Mouse (Mus musculus) MEL (cell line): ENCODE results near the gene Rhoh. TPM values are rescaled to one million over a fixed set of nuclear protein-coding genes. Genes with fewer than 3 reads are reported as not detected.

ENCODE experiments used
- DNase-seq: peaks from one replicate; pipeline ENCODE4 v3.0.0; 2011; ENCODE audit warnings: low read depth, low spot score
- H3K27ac ChIP-seq: 2 replicates; pipeline ENCODE4 v1.5.1; 2012; ENCODE audit warnings: low read depth, mild to moderate bottlenecking, control low read depth, low read length, moderate library complexity; ENCODE audit not compliant: control insufficient read depth
- H3K27me3 ChIP-seq, 2 experiments: fragments of 150-350 bp in 1 of 2; sonication (generic) in 1 of 2; 2 replicates each; pipeline ENCODE4 v1.6.1; 2012; ENCODE audit warnings: low read length in 2 of 2, mild to moderate bottlenecking in 2 of 2, improper control_type of control experiment in 1 of 2, moderate library complexity in 1 of 2; ENCODE audit not compliant: insufficient read depth in 2 of 2, control insufficient read depth in 1 of 2
- H3K36me3 ChIP-seq, 2 experiments: 2 replicates each; pipeline ENCODE4 v1.6.1; 2012 to 2014; ENCODE audit warnings: low read length in 2 of 2, improper control_type of control experiment in 1 of 2, inconsistent platforms in 1 of 2, mild to moderate bottlenecking in 1 of 2; ENCODE audit not compliant: insufficient read depth in 2 of 2, control insufficient read depth in 1 of 2
- H3K4me1 ChIP-seq, 2 experiments: fragments of 150-350 bp in 1 of 2; sonication (generic) in 1 of 2; 2 replicates each; pipeline ENCODE4 v1.6.1; 2012; ENCODE audit warnings: low read length in 2 of 2, improper control_type of control experiment in 1 of 2, mild to moderate bottlenecking in 1 of 2; ENCODE audit not compliant: insufficient read depth in 2 of 2, control insufficient read depth in 1 of 2
- H3K4me3 ChIP-seq, 2 experiments: fragments of 150-350 bp in 1 of 2; sonication (generic) in 1 of 2; 2 replicates each; pipeline ENCODE4 v1.5.1; 2012; ENCODE audit warnings: low read depth in 2 of 2, low read length in 2 of 2, mild to moderate bottlenecking in 2 of 2, moderate library complexity in 2 of 2, control low read depth in 1 of 2, improper control_type of control experiment in 1 of 2; ENCODE audit not compliant: control insufficient read depth in 1 of 2, insufficient read depth in 1 of 2
- H3K79me2 ChIP-seq: 2 replicates; pipeline ENCODE4 v1.6.1; 2012; ENCODE audit warnings: mild to moderate bottlenecking, low read length, moderate library complexity; ENCODE audit not compliant: control insufficient read depth, poor library complexity, insufficient read depth
- H3K9ac ChIP-seq: 2 replicates; pipeline ENCODE4 v1.6.1; 2012; ENCODE audit warnings: low read depth, mild to moderate bottlenecking, control low read depth, low read length, moderate library complexity; ENCODE audit not compliant: control insufficient read depth, poor library complexity, severe bottlenecking
- H3K9me3 ChIP-seq: fragments of 150-350 bp; sonication (generic); replicated peaks from 2 replicates; pipeline ENCODE4 v1.6.1; 2012; ENCODE audit warnings: mild to moderate bottlenecking, low read length, improper control_type of control experiment, moderate library complexity; ENCODE audit not compliant: insufficient read depth
- CHD1 ChIP-seq: IDR thresholded peaks from 2 replicates; pipeline ENCODE4 v1.6.1; 2012; ENCODE audit warnings: low read depth, mild to moderate bottlenecking, inconsistent platforms, low read length, improper control_type of control experiment
- CHD2 ChIP-seq: IDR thresholded peaks from 2 replicates; pipeline ENCODE4 v1.6.1; 2011; ENCODE audit warnings: low read length, improper control_type of control experiment
- CTCF ChIP-seq, 3 experiments: IDR thresholded peaks in 2 of 3; conservative IDR thresholded peaks in 1 of 3; 2 replicates each; pipeline ENCODE4 v1.5.1; 2011 to 2012; ENCODE audit warnings: low read length in 3 of 3, low read depth in 2 of 3, mild to moderate bottlenecking in 2 of 3, improper control_type of control experiment in 1 of 3, inconsistent platforms in 1 of 3, mixed read lengths in 1 of 3, moderate library complexity in 1 of 3; ENCODE audit not compliant: control insufficient read depth in 1 of 3, insufficient read depth in 1 of 3, poor library complexity in 1 of 3, severe bottlenecking in 1 of 3
- ETS1 ChIP-seq: IDR thresholded peaks from 2 replicates; pipeline ENCODE4 v1.6.1; 2012; ENCODE audit warnings: low read depth, mild to moderate bottlenecking, inconsistent platforms, low read length, improper control_type of control experiment, moderate library complexity
- GABPA ChIP-seq: IDR thresholded peaks from 2 replicates; pipeline ENCODE4 v1.6.1; 2012; ENCODE audit warnings: low read depth, mild to moderate bottlenecking, inconsistent platforms, low read length, improper control_type of control experiment, moderate library complexity
- GATA1 ChIP-seq: IDR thresholded peaks from 2 replicates; pipeline ENCODE4 v1.6.1; 2011; ENCODE audit warnings: low read depth, low read length, improper control_type of control experiment
- HCFC1 ChIP-seq: IDR thresholded peaks from 2 replicates; pipeline ENCODE4 v1.6.1; 2012; ENCODE audit warnings: low read depth, mild to moderate bottlenecking, inconsistent platforms, low read length, improper control_type of control experiment, moderate library complexity
- JUND ChIP-seq: IDR thresholded peaks from 2 replicates; pipeline ENCODE4 v1.6.1; 2011; ENCODE audit warnings: low read depth, mild to moderate bottlenecking, improper control_type of control experiment, low read length
- MAFK ChIP-seq: IDR thresholded peaks from 2 replicates; pipeline ENCODE4 v1.6.1; 2011; ENCODE audit warnings: low read depth, mild to moderate bottlenecking, low read length, improper control_type of control experiment, borderline replicate concordance
- MEF2A ChIP-seq: IDR thresholded peaks from 2 replicates; pipeline ENCODE4 v1.6.1; 2014; ENCODE audit warnings: low read depth, mild to moderate bottlenecking, inconsistent platforms, low read length, improper control_type of control experiment; ENCODE audit not compliant: poor library complexity, insufficient replicate concordance, severe bottlenecking; ENCODE audit errors: extremely low read depth
- MXI1 ChIP-seq: IDR thresholded peaks from 2 replicates; pipeline ENCODE4 v1.6.1; 2011; ENCODE audit warnings: mild to moderate bottlenecking, low read depth, low read length, improper control_type of control experiment
- NELFE ChIP-seq: IDR thresholded peaks from 2 replicates; pipeline ENCODE4 v1.6.1; 2011; ENCODE audit warnings: low read depth, low read length, improper control_type of control experiment
- POLR2AphosphoS5 ChIP-seq: IDR thresholded peaks from 2 replicates; pipeline ENCODE4 v1.6.1; 2012; ENCODE audit warnings: low read depth, borderline replicate concordance, mild to moderate bottlenecking, inconsistent platforms, low read length, moderate library complexity, mixed read lengths
- RAD21 ChIP-seq: IDR thresholded peaks from 2 replicates; pipeline ENCODE4 v1.6.1; 2011; ENCODE audit warnings: mild to moderate bottlenecking, low read depth, low read length, improper control_type of control experiment
- RCOR1 ChIP-seq: IDR thresholded peaks from 2 replicates; pipeline ENCODE4 v1.6.1; 2012; ENCODE audit warnings: low read depth, mild to moderate bottlenecking, inconsistent platforms, low read length, improper control_type of control experiment
- SMC3 ChIP-seq: IDR thresholded peaks from 2 replicates; pipeline ENCODE4 v1.6.1; 2011; ENCODE audit warnings: low read depth, low read length, improper control_type of control experiment
- TAL1 ChIP-seq: IDR thresholded peaks from 2 replicates; pipeline ENCODE4 v1.6.1; 2012; ENCODE audit warnings: mild to moderate bottlenecking, inconsistent platforms, low read length, moderate library complexity, mixed read lengths
- TBP ChIP-seq: IDR thresholded peaks from 2 replicates; pipeline ENCODE4 v1.8.0; 2011; ENCODE audit warnings: low read depth, low read length, improper control_type of control experiment
- UBTF ChIP-seq: IDR thresholded peaks from 2 replicates; pipeline ENCODE4 v1.6.1; 2012; ENCODE audit warnings: low read depth, mild to moderate bottlenecking, inconsistent platforms, low read length, improper control_type of control experiment, moderate library complexity, borderline replicate concordance; ENCODE audit not compliant: insufficient read depth
- USF1 ChIP-seq: IDR thresholded peaks from 2 replicates; pipeline ENCODE4 v1.6.1; 2014; ENCODE audit warnings: low read depth, mild to moderate bottlenecking, inconsistent platforms, low read length, improper control_type of control experiment, moderate library complexity
- USF2 ChIP-seq, 2 experiments: IDR thresholded peaks; 2 replicates each; pipeline ENCODE4 v1.6.1; 2011 to 2012; ENCODE audit warnings: improper control_type of control experiment in 2 of 2, low read length in 2 of 2, borderline replicate concordance in 1 of 2, inconsistent platforms in 1 of 2, low read depth in 1 of 2, mild to moderate bottlenecking in 1 of 2; ENCODE audit not compliant: insufficient read depth in 1 of 2
- ZC3H11A ChIP-seq: IDR thresholded peaks from 2 replicates; pipeline ENCODE4 v1.6.1; 2012; ENCODE audit warnings: low read depth, mild to moderate bottlenecking, inconsistent platforms, low read length, improper control_type of control experiment
- ZMIZ1 ChIP-seq: IDR thresholded peaks from 2 replicates; pipeline ENCODE4 v1.6.1; 2012; ENCODE audit warnings: low read depth, mild to moderate bottlenecking, inconsistent platforms, low read length, improper control_type of control experiment, moderate library complexity
- polyA plus RNA-seq, 2 experiments: library from polyadenylated mRNA; stranded (reverse) in 1 of 2; unstranded in 1 of 2; fragments of >175 nt in 1 of 2; fragments of >200 nt in 1 of 2; gene quantifications; 2 replicates each; pipeline versions ENCODE4 v1.2.1 to v1.2.4; 2012; ENCODE audit warnings: low replicate concordance in 2 of 2, low read depth in 1 of 2; ENCODE audit not compliant: insufficient read length in 2 of 2, insufficient read depth in 1 of 2, missing spikeins in 1 of 2
- total RNA-seq: library from RNA; depleted of rRNA; stranded (reverse); fragments of 300-350 nt; gene quantifications from 2 replicates; pipeline ENCODE4 v1.2.3, GENCODE M21; 2012

Gene Rhoh
- total and polyA plus RNA-seq, 3 experiments: 0.15 to 0.31 TPM; not detected in 1

- Histone ChIP-seq H3K36me3 (peaks cover 0 to 11% of the 10 kb centered on the region in 2 experiments; a peak in 2 of 4 replicates), H3K9ac (no peak overlapping the region), H3K9me3 (no peaks in the 10 kb centered on the region), H3K27ac (no peak overlapping the region), H3K79me2 (no peaks in the 10 kb centered on the region), H3K4me1 (peaks cover 0 to 11% of the 10 kb centered on the region in 2 experiments; a peak in 2 of 4 replicates), H3K4me3 (no peak overlapping the region), H3K27me3 (no peaks in the 10 kb centered on the region)
- no peak for DNase-seq
- no peak for TF ChIP-seq RCOR1
- TF ChIP-seq ETS1: no peak
- TF ChIP-seq POLR2AphosphoS5: no peak
- no peak for TF ChIP-seq MEF2A
- TF ChIP-seq ZMIZ1: no peak
- TF ChIP-seq CHD2: no peak
- TF ChIP-seq GABPA: no peak
- no peak for TF ChIP-seq HCFC1
- TF ChIP-seq UBTF: no peak
- no peak for TF ChIP-seq MXI1
- no peak for TF ChIP-seq GATA1
- no peak for TF ChIP-seq RAD21
- no peak for TF ChIP-seq ZC3H11A
- TF ChIP-seq CHD1: no peak
- no peak for TF ChIP-seq TBP
- no peak for TF ChIP-seq SMC3
Observed at GRCm38 (mm10) chr5:65833766-65834498, 27.1 kb upstream of the Rhoh start.

GRCm38 (mm10) chr5:65838053-65838452 is 23.0 kb upstream of the Rhoh start:
- Histone ChIP-seq H3K27ac (no peak overlapping the region), H3K9me3 (no peaks in the 10 kb centered on the region)
- TF ChIP-seq USF2 (IDR thresholded peaks at IDR 0.05; ENCODE audit: borderline replicate concordance in 1 of 2, insufficient read depth in 1 of 2, low read depth in 1 of 2, low read length in 2 of 2) (no peak), MAFK (no peak), ZC3H11A (no peak), TAL1 (no peak), RCOR1 (no peak), JUND (no peak), SMC3 (no peak), NELFE (no peak), USF1 (no peak), CTCF (IDR thresholded peaks at IDR 0.05 in 2 of 3, conservative IDR thresholded peaks at IDR 0.05 in 1 of 3; ENCODE audit: control insufficient read depth in 1 of 3, insufficient read depth in 1 of 3, low read depth in 2 of 3, low read length in 3 of 3, poor library complexity in 1 of 3, severe bottlenecking in 1 of 3) (no peak)

More at GRCm38 (mm10) chr5:65838053-65838452, 23.0 kb upstream of the Rhoh start:
- Histone ChIP-seq H3K27me3 (no peaks in the 10 kb centered on the region), H3K36me3 (peaks cover 0 to 14% of the 10 kb centered on the region in 2 experiments; a peak in 2 of 4 replicates), H3K4me1 (peaks cover 4 to 13% of the 10 kb centered on the region in 2 experiments; a peak in 3 of 4 replicates), H3K79me2 (no peaks in the 10 kb centered on the region), H3K9ac (no peak overlapping the region), H3K4me3 (no peak overlapping the region)
- no peak for DNase-seq
